Mouse (Mus musculus) small intestine, adult 2 months (tissue): ENCODE measurements at regions not wholly inside any gene's neighbourhood (a gene's known extent, or its start where the extent isn't known, plus 50 kb on each side); places are given as distances from the start of the nearest gene placed in this dataset.

ENCODE experiments used
- H3K27ac ChIP-seq: fragments of 200-500 bp; 2 replicates; pipeline ENCODE4 v1.5.1; 2012; ENCODE audit warnings: low read depth, low read length, control low read depth, inconsistent platforms; ENCODE audit not compliant: insufficient read depth
- H3K27me3 ChIP-seq: fragments of 200-500 bp; 2 replicates; pipeline ENCODE4 v1.6.1; 2012; ENCODE audit warnings: mild to moderate bottlenecking, moderate library complexity, low read length, inconsistent platforms; ENCODE audit not compliant: control insufficient read depth, insufficient read depth
- H3K36me3 ChIP-seq: fragments of 200-500 bp; 2 replicates; pipeline ENCODE4 v1.6.1; 2012; ENCODE audit warnings: mild to moderate bottlenecking, low read length, control low read depth, inconsistent platforms; ENCODE audit not compliant: control insufficient read depth, insufficient read depth
- H3K4me1 ChIP-seq: fragments of 200-500 bp; 2 replicates; pipeline ENCODE4 v1.6.1; 2012; ENCODE audit warnings: low read length, inconsistent platforms, mixed read lengths; ENCODE audit not compliant: control insufficient read depth, insufficient read depth, insufficient read length
- H3K4me3 ChIP-seq: fragments of 200-500 bp; 2 replicates; pipeline ENCODE4 v1.5.1; 2012; ENCODE audit warnings: low read depth, mild to moderate bottlenecking, control low read depth, inconsistent platforms, low read length, moderate library complexity
- CTCF ChIP-seq: fragments of 200-500 bp; IDR thresholded peaks from 2 replicates; pipeline ENCODE4 v1.5.1; 2012; ENCODE audit warnings: low read depth, mild to moderate bottlenecking, control low read depth, inconsistent platforms, low read length, moderate library complexity, mixed read lengths; ENCODE audit not compliant: insufficient replicate concordance, insufficient read length; ENCODE audit errors: extremely low read depth
- POLR2A ChIP-seq: fragments of 200-500 bp; IDR thresholded peaks from 2 replicates; pipeline ENCODE4 v1.6.1; 2012; ENCODE audit warnings: low read depth, mild to moderate bottlenecking, control low read depth, inconsistent platforms, low read length, moderate library complexity
- WGBS: fragments of 180-500 bp; shearing (Covaris S2); methylation state at CpG from one replicate; pipeline ENCODE4 v1.1.7; 2018; 5-methylcytosine and 5-hydroxymethylcytosine counted together

- no peaks in the 10 kb centered on the region for H3K36me3 ChIP-seq
- WGBS, result 63% methylated on average over 4 of the region's 4 CpGs
- no peak overlapping the region for H3K4me3 ChIP-seq
- H3K4me1 ChIP-seq, result no peaks in the 10 kb centered on the region
- no peak overlapping the region for H3K27ac ChIP-seq
- no peak for TF ChIP-seq CTCF
- TF ChIP-seq POLR2A, result no peak
- no peaks in the 10 kb centered on the region for H3K27me3 ChIP-seq
These were observed 91.8 kb downstream of the Fam204a start for GRCm38 (mm10) chr19:60134447-60135328.

- TF ChIP-seq POLR2A (no peak), CTCF (no peak)
- H3K4me1 ChIP-seq, result no peaks in the 10 kb centered on the region
- no peak overlapping the region for H3K4me3 ChIP-seq
- no peak overlapping the region for H3K27ac ChIP-seq
- H3K36me3 ChIP-seq, result no peaks in the 10 kb centered on the region
- no peaks in the 10 kb centered on the region for H3K27me3 ChIP-seq
- 62% methylated on average over 2 of the region's 2 CpGs for WGBS
These were observed 96.9 kb downstream of the Fam204a start for GRCm38 (mm10) chr19:60129635-60130034.

GRCm38 (mm10) chr19:60124638-60125037 lies 101.9 kb downstream of the Fam204a start:
- 79% methylated on average over 2 of the region's 2 CpGs for WGBS
- Histone ChIP-seq H3K4me3 (no peak overlapping the region), H3K36me3 (no peaks in the 10 kb centered on the region), H3K4me1 (no peaks in the 10 kb centered on the region), H3K27ac (no peak overlapping the region), H3K27me3 (no peaks in the 10 kb centered on the region)
- TF ChIP-seq CTCF, result no peak
- no peak for TF ChIP-seq POLR2A

- TF ChIP-seq CTCF (no peak), POLR2A (no peak)
- Histone ChIP-seq H3K4me1 (peaks cover 2% of the 10 kb centered on the region; the same call in 1 of the 2 replicates), H3K4me3 (no peak overlapping the region), H3K36me3 (no peaks in the 10 kb centered on the region), H3K27ac (no peak overlapping the region), H3K27me3 (no peaks in the 10 kb centered on the region)
- 80% methylated on average over 5 of the region's 5 CpGs for WGBS
These were observed 105.6 kb downstream of the Fam204a start for GRCm38 (mm10) chr19:60120917-60121316.

- 29% methylated on average over 1 of the region's 1 CpGs for WGBS
- TF ChIP-seq CTCF, result no peak
- TF ChIP-seq POLR2A, result no peak
- Histone ChIP-seq H3K27ac (no peak overlapping the region), H3K4me1 (peaks cover 2% of the 10 kb centered on the region; the same call in 1 of the 2 replicates), H3K4me3 (no peak overlapping the region), H3K27me3 (no peaks in the 10 kb centered on the region), H3K36me3 (no peaks in the 10 kb centered on the region)
These were observed 107.5 kb downstream of the Fam204a start for GRCm38 (mm10) chr19:60119051-60119450.

- Histone ChIP-seq H3K27ac (no peak overlapping the region), H3K4me1 (peaks cover 2% of the 10 kb centered on the region; the same call in 1 of the 2 replicates), H3K36me3 (no peaks in the 10 kb centered on the region), H3K4me3 (no peak overlapping the region), H3K27me3 (no peaks in the 10 kb centered on the region; the same call in 1 of the 2 replicates)
- 55% methylated on average over 7 of the region's 7 CpGs for WGBS
- TF ChIP-seq POLR2A, result no peak
- no peak for TF ChIP-seq CTCF
These were observed 112.7 kb downstream of the Fam204a start for GRCm38 (mm10) chr19:60113666-60114388.

- TF ChIP-seq CTCF, result no peak
- TF ChIP-seq POLR2A, result no peak
- no peaks in the 10 kb centered on the region for H3K4me1 ChIP-seq
- WGBS, result 77% methylated on average over 6 of the region's 6 CpGs
- H3K4me3 ChIP-seq, result no peak overlapping the region
- no peaks in the 10 kb centered on the region for H3K36me3 ChIP-seq
- H3K27ac ChIP-seq, result no peak overlapping the region
- H3K27me3 ChIP-seq, result no peaks in the 10 kb centered on the region; the same call in 1 of the 2 replicates
These were observed 116.2 kb downstream of the Fam204a start for GRCm38 (mm10) chr19:60110278-60110677.
